Mouse (Mus musculus) kidney, adult 2 months (tissue): ENCODE results near the gene Brat1.

ENCODE experiments used
- CTCF ChIP-seq: fragments of 200-500 bp; conservative IDR thresholded peaks from 2 replicates; pipeline ENCODE4 v1.5.1; 2011; ENCODE audit warnings: low read depth, mild to moderate bottlenecking, control low read depth, low read length, moderate library complexity, mixed read lengths; ENCODE audit not compliant: insufficient read depth, insufficient read length
- POLR2A ChIP-seq: fragments of 200-500 bp; IDR thresholded peaks from one replicate; pipeline ENCODE4 v1.6.1; 2011; ENCODE audit warnings: low read depth, low read length, control low read depth

DNA sequence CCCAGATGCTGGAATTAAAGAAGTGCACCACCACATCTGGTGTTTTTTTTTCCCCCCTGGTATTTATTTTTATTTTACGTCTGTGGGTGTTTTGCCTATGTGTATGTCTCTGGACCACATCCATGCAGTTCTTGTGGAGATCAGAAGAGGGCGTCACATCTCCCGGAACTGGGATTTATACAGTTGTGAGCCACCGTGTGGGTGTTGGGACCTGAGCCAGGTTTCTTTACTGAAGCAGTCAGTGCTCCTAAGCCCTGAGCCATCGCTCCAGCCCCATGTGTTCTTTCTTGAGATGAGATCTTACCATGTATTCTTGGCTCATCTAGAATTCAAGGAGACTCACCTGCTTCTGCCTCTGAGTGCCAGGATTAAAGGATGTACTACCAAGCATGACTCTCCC, 6.2 kb downstream of the Brat1 start:
- no peak for TF ChIP-seq CTCF
- TF ChIP-seq POLR2A: no peak
